Mouse (Mus musculus) lung, postnatal 25 days (tissue): Measurements from ENCODE around the gene Trappc5.
A peak's percentile ranks its signal among the peaks of the same experiment; 100 is the strongest.

Source experiments
- DNase-seq: peaks from one replicate; pipeline ENCODE4 v3.0.0; 2022; ENCODE audit warnings: low spot score

Trappc5 gene

DNA sequence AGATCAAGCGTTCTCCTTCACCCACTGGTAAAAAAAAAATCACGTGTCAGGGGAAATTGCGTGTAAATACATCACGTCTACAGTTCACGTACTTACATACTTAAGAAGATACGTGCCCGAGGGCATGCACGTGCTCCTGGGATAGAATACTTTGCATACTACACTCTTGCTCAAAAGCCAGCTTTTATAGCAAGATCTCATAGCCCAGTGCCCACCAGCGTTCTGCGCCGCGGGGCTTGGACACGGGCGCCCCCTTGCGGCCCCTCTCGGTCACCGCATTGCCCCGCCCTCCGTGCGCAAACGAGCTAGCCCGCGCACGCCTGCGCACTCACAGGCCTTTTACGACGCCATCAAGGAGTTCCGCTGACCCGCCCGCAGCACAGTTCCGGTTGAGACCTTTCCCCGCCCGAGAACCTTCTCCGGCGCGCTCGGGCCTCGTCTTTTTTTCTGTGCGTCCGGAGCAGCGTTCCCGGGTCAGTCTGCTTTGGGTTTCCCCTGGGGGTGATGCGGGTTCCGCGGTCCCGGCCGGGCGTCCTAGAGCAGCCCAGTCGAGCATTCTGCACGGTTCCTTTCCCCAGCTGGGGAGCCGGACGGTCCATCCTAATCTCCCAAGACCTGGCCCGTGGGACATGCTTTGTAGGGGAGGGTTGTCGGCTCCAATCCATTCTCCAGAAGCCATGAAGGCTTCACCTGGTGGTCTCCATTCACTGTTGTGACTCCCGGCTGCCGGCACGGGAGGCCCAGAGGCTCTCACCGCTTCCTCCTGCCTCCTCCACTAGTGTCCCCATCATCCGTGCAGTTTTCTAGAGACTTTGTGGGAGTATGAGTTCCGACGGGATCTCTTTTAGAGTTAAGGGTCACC, at the start of gene Trappc5:
Trappc5 (plus strand) TSS at position 169 of the 862 bp plus-strand sequence.
- DNase-seq, result peak; percentile 94

DNA sequence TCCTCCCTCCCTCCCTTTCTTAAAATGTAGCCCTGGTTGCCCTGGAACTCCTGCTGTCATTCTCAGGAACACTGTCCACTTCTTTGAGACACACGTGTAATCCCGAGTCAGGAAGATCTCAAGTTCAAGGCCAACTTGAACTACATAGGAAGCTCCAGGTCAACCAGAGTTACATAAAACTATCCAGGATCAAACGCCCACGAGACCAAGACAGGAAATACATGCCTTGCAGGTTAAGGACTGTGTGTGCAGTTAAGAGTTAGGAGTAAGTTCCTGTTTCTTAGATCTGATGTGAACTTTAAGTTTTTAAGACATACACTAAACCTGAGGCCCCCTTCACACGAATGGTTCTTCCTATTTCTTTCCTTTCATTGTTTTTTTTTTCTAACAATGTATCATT, 49.1 kb upstream of the Trappc5 start:
- DNase-seq, result no peak

DNA sequence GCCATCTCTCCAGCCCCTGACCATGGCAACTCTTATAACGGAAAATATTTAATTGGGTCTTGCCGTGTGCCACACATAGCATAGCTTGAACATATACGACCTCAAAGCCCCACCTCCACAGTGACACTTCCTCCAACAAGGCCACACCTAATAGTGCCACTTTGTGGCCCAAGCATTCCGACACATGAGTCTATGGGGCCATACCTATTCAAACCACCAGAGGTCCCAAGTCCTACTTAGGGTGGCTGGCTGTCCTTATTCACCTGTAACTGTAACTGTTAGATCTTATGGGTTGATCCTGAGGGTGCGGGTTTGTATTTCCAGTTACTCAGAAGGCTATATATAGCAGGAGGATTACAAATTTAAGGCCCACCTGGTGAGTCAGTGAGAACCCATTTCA, 48.1 kb upstream of the Trappc5 start:
- DNase-seq, result peak; percentile 24

DNA sequence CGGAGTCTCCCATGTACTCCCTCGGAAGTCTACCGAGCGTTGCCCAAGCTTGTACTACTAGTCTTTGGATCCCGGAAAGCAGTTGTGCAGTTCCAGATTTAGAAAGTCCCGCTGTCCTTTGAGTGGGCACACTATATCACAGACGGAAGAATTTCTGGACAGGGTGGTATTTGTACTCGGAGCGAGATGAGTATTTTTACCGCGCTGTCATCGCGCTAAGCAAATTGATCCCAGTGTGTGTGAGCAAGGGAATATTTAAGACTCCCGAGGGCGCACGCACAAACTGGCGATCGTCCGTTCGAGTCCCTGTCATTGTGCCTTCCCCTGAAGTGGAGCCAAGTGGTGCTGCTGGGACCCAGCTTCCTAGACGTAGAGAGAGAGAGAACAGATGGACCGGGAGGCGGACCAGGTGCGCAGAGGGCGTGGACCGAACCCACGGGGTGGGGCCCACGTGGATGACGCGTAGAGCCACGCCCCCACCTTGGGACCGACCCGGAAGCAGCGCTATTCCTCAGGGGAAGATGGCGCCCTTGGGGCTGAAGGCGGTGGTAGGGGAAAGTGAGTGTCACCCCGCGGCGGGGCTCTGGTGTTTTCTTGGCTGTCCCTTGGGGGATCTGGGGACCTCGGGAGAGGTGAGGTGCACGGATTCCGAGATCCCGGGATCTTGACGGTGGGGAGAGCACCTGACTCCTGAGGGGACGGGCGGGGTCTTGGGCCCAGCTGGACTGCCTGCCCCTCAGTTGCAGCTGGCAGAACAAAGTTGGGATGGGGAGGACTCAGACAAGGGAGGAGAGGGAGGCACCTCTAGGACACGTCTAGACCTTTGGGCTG, 45.2 kb upstream of the Trappc5 start, which contains the start of gene Stxbp2:
Stxbp2 (plus strand) TSS at position 309 of the 831 bp plus-strand sequence.
- peak; percentile 85 for DNase-seq

DNA sequence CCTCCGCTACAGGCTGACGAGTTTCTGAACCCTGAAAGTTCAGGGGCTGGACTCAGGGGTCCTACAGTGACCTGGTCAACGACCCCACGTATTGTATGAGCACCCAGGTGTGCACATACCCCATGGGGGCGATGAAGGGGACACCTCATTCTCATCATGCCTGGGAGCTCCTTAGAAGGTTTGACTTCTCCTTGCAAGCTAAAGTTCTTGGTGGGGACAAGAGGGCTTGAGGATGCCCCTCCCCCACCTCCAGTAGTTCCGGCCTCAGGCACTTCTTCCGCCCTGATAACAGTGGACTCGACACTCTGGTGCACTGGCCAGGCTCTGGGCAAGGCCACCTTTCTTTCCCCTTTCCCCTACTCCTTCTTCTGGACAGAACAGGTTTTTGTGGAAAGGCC, 44.6 kb upstream of the Trappc5 start:
- peak; percentile 47 for DNase-seq

DNA sequence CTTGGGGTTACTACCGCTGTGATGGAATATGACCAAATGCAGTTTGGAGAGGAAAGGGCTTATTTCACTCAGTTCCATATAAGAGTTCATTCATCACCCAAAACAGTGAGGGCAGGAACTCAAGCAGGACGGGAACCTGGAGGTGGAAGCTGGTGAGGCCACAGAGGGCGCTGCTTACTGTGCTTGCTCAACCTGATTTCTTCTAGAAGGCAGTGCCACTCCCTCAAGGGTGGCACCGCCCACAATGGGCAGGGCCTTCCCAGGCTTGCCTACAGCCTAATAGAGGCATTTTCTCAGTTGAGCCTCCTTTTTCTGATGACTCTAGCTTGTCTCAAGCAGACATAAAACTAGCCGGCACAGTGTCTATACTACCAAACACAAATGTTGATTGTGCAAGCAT, 30.3 kb upstream of the Trappc5 start:
- DNase-seq, result peak; percentile 81

DNA sequence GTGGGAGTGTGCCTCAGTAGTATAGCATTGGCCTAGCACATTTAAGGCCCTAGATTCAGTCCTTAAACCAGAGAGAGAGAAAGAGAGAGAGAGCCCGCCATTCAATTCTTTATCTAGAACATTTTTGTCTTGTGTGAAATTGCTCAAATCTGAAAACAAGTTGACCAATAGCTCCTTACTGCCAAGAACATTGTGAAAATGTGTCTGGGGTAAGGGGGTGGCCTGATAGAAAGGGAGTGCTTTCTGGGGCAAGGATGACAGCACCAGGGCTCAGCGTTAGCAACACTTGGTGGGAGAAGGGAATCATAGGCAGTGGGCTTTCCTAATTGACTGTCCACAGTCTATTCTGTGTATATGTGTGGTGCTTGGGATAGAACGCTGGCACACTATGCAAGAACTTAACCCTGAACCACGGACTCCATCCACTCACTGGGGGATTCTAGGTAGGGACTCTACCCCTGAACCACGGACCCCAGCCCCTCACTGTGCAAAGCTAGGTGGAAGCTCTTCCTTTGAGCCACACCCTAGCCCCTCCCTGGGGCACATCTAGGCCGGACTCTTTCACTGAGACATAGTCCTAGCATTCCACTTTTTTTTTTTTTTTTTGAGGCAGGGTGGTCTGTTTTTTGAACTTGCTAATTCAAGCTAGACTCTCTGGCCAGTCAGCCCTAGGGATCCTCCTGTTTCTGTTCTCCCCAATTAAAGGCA, 29.1 kb upstream of the Trappc5 start:
- peak; percentile 33 for DNase-seq

DNA sequence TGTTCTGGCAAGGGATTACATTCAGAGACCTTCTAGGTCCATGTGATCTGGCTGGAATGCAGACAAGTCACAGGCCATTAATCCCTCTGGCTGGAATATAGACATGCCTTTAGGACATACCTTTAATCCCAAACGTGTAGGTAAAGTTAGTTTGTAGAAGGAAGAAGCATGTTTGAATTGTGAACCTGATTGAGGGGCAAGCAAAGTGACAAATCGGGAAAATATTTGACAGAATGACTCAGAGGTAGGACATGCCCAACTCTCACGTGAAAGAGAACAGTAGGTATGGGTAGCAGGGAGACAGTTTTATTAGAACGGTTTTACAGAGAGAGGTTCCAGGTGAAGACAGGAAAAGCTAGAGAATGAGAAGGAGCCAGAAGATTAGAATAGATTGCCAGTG, 28.5 kb upstream of the Trappc5 start:
- no peak for DNase-seq

DNA sequence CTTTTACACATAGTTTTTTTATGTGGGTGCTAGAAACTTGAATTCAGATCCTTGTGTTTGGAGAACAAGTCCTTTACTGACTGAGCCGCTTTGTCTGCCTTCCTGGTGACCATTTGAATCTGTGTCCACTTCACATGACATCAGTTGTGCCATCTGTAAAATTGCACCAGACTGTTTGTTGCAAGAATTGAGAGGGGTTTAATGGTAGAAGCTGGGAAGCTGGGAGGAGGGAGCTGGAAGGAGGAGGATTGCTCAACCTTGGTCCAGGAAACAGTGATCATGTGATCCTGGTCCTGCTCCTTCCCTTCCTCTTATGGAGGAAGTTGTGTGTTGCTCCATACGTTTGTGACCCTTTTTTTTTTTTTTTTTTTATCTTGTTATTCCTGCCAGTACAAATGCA, 27.8 kb upstream of the Trappc5 start:
- peak; percentile 38 for DNase-seq

DNA sequence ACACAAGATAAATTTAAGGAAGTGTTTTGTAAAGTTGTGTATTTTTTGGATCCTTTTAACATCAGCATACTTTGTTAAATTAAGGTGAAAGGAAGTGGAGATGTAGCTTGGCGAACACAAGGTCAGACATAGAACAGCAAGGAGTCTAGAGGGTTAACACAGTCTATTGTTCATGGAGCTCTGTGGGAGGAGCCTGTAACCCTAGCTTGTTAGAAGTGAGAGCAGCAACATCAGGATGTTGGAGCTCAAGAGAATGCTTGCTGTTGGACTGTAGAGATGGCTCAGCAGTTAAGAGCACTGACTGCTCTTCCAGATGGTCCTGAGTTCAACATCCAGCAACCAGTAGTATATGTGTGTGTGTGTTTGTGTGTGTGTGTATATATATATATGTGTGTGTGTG, 27.1 kb upstream of the Trappc5 start:
- no peak for DNase-seq

DNA sequence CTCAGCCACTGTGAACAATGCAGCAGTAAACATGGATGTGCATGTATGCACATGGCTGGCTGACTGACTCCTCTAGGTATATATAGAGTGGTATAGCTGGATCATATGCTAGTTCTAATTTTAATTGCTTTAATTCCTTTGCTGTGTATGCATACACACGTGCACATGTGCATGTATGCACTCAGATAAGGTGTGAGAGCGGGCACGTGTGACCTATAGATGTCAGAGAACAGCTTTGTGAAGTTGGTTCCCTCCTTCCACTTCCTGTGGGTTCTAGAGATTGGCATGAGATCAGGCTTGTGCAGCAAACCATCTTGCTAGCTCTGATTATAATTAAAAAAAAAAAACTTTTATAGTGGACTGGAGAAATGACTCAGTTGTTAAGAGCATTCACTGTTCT, 23.3 kb upstream of the Trappc5 start:
- DNase-seq, result no peak

DNA sequence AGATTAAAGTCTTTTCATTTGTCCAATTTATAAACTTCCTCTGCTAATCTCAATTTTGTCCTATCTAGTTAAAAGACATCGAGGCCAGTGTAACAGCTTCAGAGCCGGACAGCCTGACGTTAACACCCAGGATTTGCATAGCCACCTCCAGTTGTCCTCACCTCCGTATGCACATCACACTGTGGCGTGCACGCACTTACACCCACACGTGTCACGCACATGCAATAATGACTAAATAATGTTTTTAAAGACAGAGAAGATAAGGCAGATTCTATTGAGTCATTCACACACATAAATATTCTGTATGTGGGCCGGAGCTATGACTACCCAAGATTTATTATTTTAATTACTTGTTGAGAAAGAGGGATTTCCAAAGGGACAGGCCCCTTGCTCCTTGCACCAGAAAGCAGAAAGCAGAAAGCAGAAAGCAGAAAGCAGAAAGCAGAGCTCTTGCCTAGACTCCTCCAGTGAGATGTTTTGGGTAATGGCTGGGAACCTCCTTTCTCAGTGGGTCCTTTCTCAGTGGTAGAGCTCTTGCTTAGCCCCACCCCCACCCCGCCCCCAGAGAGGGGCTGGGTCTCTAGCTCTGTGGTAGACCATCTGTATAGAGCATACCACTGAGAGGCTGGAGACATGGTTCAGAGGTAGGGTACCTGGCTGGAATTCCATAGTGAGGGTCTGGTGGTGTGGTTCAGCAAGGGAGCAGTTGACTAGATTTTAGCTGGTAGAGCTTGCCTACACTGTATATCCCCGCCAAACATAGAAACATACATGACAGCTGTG, 21.2 kb upstream of the Trappc5 start:
- no peak for DNase-seq

DNA sequence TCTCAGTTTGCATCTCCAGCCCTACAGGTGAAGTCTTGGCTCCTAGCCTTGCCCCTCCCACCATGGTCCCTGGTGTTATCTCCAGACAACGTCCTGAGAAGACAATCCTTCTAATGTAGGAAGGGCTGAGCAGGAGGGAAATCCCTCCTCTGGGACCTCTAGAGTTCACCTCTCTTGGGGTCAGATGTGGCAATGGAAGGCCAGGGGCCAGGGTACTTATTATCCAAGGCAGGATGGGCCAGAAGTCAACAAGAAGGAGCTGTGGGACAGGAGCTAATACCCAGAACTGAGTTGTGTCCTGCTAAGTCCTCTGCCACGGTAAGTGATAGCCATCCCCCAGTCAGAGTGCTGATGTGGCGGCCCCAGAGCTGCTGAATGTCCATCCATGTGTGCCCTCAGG, 20.6 kb upstream of the Trappc5 start, which contains the start of gene Retn:
Retn (plus strand) TSS at position 245 of the 400 bp plus-strand sequence.
- no peak for DNase-seq

DNA sequence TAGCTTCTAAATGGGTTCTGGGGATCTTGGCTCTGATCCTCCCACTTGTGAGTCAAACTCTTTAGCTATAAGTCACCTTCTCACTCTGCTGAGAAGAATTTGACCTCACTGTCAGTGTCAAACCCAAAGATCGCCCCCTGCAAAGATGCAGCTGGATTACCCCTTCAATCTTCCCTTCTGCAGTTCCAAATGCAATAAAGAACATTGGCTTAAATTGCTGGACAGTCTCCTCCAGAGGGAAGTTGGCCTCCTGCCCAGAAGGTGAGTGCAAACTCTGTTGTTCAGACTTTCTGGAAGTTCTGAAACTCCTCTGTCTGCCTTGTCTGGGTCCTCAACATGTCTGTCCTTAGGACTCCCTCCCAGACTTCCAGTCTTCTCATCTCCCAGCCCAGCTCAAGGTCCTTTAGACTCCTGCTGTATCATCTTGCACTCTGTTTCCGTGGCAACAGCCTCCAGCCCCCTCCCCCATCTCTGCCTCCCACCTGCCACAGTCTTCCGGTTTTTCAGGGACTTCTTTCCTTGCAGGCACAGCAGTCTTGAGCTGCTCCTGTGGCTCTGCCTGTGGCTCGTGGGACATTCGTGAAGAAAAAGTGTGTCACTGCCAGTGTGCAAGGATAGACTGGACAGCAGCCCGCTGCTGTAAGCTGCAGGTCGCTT, 19.2 kb upstream of the Trappc5 start:
- no peak for DNase-seq

DNA sequence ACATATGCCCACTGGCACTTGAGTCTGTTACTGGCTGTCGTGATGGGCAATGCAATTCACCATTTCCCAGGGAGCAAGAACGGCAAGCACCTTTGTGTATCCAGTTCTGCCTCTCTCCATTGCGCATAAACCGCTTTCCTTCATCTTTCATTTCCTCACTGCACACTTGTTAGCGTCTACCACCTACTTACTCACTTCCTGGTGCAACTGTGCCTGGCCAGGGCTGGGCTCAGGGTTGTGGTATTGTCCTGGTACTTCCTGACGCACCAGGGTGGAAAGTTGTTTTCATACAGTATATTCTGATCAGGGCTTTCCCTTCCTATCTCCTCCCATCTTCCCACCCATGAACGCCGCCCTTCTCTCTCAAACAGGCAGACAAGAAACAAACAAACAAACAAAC, 15.2 kb upstream of the Trappc5 start:
- peak; percentile 43 for DNase-seq

DNA sequence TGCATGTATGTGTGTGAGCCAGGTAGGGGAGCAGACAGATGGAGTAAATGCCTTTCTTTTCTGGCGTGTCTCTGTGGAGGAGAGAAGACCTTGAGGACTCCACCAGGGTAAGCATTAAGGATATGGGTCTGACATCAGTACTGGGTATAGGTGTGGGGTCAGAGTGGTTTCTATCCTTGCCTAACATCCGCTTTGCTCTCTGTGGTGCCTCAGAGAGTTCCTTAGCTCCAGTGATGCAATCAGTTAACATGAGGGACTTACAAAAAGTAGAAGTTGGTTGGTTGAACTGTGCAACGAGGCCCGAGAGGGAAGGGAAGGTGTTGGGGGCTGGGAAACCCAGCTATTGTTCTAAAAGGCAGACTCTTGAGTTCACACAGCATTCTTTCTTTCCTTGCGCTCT, 11.7 kb upstream of the Trappc5 start:
- DNase-seq, result peak; percentile 42

DNA sequence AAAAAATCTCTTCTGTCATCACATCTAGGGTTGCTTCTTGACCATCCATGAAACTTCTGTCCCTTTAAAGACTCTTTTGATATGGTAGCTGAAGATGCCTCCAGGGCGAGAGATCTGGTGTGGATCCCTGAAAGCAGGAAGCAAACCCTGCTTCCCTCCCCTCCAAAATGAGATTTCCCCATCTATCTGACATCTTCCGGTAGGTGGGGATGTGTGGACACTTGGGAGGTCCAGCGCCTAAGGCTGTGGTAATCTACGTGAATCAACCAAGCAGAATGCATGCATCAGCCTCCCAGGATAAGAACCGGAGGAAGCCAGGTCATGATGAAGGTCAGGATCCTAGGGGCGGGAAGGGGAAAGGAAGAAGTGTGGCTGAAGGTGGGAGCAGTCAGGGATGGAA, 10.6 kb upstream of the Trappc5 start, which contains the start of gene Mcemp1:
Mcemp1 (plus strand) TSS at position 248 of the 400 bp plus-strand sequence.
- DNase-seq, result no peak

DNA sequence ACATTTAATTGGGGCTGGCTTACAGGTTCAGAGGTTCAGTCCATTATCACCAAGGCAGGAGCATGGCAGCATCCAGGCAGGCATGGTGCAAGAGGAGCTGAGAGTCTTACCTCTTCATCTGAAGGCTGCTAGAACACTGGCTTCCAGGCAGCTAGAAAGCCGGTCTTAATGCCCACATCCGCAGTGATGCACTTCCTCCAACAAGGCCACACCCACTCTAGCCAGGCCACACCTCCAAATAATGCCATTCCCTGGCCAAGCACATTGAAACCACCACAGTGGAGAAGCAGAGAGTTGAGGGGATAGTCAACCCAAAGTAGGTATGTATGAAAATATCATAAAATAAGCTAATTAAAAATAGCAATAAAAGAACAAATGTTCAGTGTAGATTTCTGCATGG, 5.7 kb upstream of the Trappc5 start:
- peak; percentile 48 for DNase-seq

DNA sequence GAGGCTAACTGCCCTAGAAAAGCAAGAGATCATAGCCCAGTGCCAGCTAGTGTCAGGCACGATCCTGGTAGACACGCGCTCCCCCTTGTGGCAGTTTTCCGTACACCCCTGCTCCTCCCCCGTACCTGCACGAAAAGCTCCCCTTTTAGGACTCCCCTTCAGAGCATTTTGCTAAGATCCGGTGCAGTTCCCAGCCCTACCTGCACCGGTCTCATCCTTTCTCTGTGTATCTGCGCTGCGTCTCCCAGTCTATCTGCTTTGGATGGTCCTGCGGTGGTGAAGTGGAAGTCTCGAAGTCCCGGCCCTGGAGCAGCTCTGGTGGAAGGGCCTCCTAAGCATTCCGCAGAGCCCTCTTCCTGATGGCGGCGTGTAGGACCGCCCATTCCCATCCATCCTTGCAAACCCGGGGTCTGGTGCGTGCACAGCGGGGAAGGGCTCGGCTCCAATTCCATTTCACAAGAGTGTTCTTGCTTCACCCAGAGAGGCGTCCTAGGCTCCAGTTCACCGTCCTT, 4.1 kb upstream of the Trappc5 start, which contains the start of gene Fcor:
Fcor (minus strand) TSS at position 383 of the 512 bp plus-strand sequence.
- peak; percentile 85 for DNase-seq

DNA sequence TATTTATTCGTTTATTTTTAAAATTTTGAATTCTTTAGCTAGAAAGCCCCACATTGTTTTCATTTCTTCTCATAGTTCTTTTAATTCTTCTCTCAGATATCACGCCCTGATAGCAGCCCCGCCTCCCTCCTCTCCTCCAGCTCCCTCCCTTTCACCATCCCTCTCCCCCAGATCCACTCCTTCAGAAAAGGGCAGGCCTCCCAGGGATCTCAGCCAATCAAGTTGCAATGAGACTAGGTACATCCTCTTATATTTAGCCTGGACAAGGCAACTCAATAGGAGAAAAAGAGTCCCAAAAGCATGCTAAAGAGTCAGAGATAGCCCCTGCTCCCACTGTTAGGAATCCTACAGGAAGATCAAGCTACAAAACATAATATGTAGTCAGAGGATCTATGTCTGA, 1.4 kb upstream of the Trappc5 start:
- DNase-seq, result no peak
